Mouse (Mus musculus) midbrain, embryonic 12.5 days (tissue): ENCODE measurements around the gene Pbxip1. TPM values are rescaled to one million over a fixed set of nuclear protein-coding genes. Genes with fewer than 3 reads are reported as not detected.

Experiments
- ATAC-seq: fragments of 200-750 bp; cut with Nextera tagmentation; 2 replicates; pipeline ENCODE4 v1.8.0; 2017; ENCODE audit warnings: low read depth, moderate TSS enrichment, moderate library complexity; ENCODE audit not compliant: low FRiP score
- H3K27ac ChIP-seq: fragments of 300-500 bp; sonication (generic); replicated peaks from 2 replicates; pipeline ENCODE4 v1.5.1; 2016; ENCODE audit warnings: mild to moderate bottlenecking
- H3K27me3 ChIP-seq: fragments of 300-500 bp; sonication (generic); 2 replicates; pipeline ENCODE4 v1.6.1; 2016; ENCODE audit warnings: mild to moderate bottlenecking
- H3K36me3 ChIP-seq: fragments of 300-500 bp; sonication (generic); 2 replicates; pipeline ENCODE4 v1.6.1; 2016
- H3K4me1 ChIP-seq: fragments of 300-500 bp; sonication (generic); 2 replicates; pipeline ENCODE4 v1.6.1; 2016
- H3K4me2 ChIP-seq: fragments of 300-500 bp; sonication (generic); replicated peaks from 2 replicates; pipeline ENCODE4 v1.6.1; 2016; ENCODE audit warnings: mild to moderate bottlenecking, moderate library complexity
- H3K4me3 ChIP-seq: fragments of 300-500 bp; sonication (generic); 2 replicates; pipeline ENCODE4 v1.5.1; 2016; ENCODE audit warnings: mild to moderate bottlenecking
- H3K9ac ChIP-seq: fragments of 300-500 bp; sonication (generic); replicated peaks from 2 replicates; pipeline ENCODE4 v1.6.1; 2016; ENCODE audit warnings: mild to moderate bottlenecking, moderate library complexity
- H3K9me3 ChIP-seq: fragments of 300-500 bp; sonication (generic); 2 replicates; pipeline ENCODE4 v1.6.1; 2016; ENCODE audit warnings: mild to moderate bottlenecking
- WGBS: fragments of 180-500 bp; shearing (Covaris S2); methylation state at CpG from one replicate; pipeline ENCODE4 v1.1.7; 2016; 5-methylcytosine and 5-hydroxymethylcytosine counted together
- polyA plus RNA-seq: library from polyadenylated mRNA; unstranded; fragments of >200 nt; fragmentation: Nextera tagmentation; extraction: Ambion mirVana; gene quantifications from 2 replicates; pipeline ENCODE4 v1.2.1, GENCODE M21; 2016

Pbxip1 gene
- polyA plus RNA-seq, 1 experiment from 2014 or later = 17.9 TPM

DNA sequence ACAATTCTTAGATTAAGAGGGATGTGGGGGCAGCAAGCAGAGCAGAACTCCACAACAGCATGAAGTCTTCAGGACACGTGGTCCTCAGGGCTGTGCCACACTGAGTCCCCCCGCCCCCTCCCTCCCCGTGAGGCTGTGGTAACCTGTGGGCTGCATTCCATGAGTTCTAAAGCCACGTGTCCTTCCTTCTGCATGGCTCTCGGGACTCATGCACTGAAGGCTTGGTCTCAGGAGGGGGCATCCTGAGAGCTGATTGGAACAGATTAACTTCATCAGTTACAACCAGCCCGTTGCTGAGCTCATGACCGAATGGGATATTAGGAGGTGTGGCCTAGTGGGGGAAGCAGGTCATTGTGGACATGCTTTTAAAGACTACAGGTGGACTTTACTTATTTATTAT lies 63.2 kb downstream of the Pbxip1 start:
- Histone ChIP-seq H3K27me3 (no peaks in the 10 kb centered on the region), H3K4me1 (no peaks in the 10 kb centered on the region), H3K4me2 (no peak overlapping the region), H3K4me3 (no peak overlapping the region), H3K9me3 (0 out of 2 replicates have a peak, but pooled peaks cover 1% of the 10 kb centered on the region), H3K27ac (no peak overlapping the region), H3K9ac (no peak overlapping the region), H3K36me3 (no peaks in the 10 kb centered on the region)
- 44% methylated on average over 7 of the region's 7 CpGs for WGBS
- no peak for ATAC-seq

Other genes with a start within 250 kb of the Pbxip1 start
- gene Gba, start 233.8 kb upstream of the Pbxip1 start, polyA plus RNA-seq = 42.4 and 45.8 TPM in 2 replicates
- gene Thbs3, start 221.5 kb upstream of the Pbxip1 start, polyA plus RNA-seq = 105 and 107 TPM in 2 replicates
- gene Mtx1, start 209.6 kb upstream of the Pbxip1 start, polyA plus RNA-seq = 183 and 185 TPM in 2 replicates
- 3.8 and 5.2 TPM in 2 replicates for gene Muc1, start 207.6 kb upstream of the Pbxip1 start, polyA plus RNA-seq
- 253 and 255 TPM in 2 replicates for gene Krtcap2, start 190.7 kb upstream of the Pbxip1 start, polyA plus RNA-seq
- 25.1 and 25.5 TPM in 2 replicates for gene Trim46, start 190.4 kb upstream of the Pbxip1 start, polyA plus RNA-seq
- 72.2 and 76.1 TPM in 2 replicates for gene Dpm3, start 177.3 kb upstream of the Pbxip1 start, polyA plus RNA-seq
- gene Slc50a1, start 166.1 kb upstream of the Pbxip1 start, polyA plus RNA-seq = 38.1 and 39.6 TPM in 2 replicates
- 9.5 and 11.0 TPM in 2 replicates for gene Efna1, start 155.6 kb upstream of the Pbxip1 start, polyA plus RNA-seq
- gene Efna3, start 113.7 kb upstream of the Pbxip1 start, polyA plus RNA-seq = 10.7 and 11.1 TPM in 2 replicates
- gene Efna4, start 98.7 kb upstream of the Pbxip1 start, polyA plus RNA-seq = 16.8 and 17.3 TPM in 2 replicates
- 35.0 and 37.0 TPM in 2 replicates for gene Adam15, start 86.7 kb upstream of the Pbxip1 start, polyA plus RNA-seq
- 0.22 and 0.29 TPM in 2 replicates for gene Dcst2, start 74.7 kb upstream of the Pbxip1 start, polyA plus RNA-seq
- 0.20 and 0.65 TPM in 2 replicates for gene Dcst1, start 71.5 kb upstream of the Pbxip1 start, polyA plus RNA-seq
- gene Zbtb7b, start 41.9 kb upstream of the Pbxip1 start, polyA plus RNA-seq = 0.63 and 0.71 TPM in 2 replicates
- 1.1 and 1.5 TPM in 2 replicates for gene Lenep, start 33.9 kb upstream of the Pbxip1 start, polyA plus RNA-seq
- 34.4 and 34.7 TPM in 2 replicates for gene Flad1, start 24.8 kb upstream of the Pbxip1 start, polyA plus RNA-seq
- 291 and 306 TPM in 2 replicates for gene Cks1b, start 18.3 kb upstream of the Pbxip1 start, polyA plus RNA-seq
- 33.0 and 43.5 TPM in 2 replicates for gene Shc1, start 18.3 kb upstream of the Pbxip1 start, polyA plus RNA-seq
- gene Pygo2, start 6.5 kb upstream of the Pbxip1 start, polyA plus RNA-seq = 52.5 and 58.3 TPM in 2 replicates
- gene Pmvk, start 17.8 kb downstream of the Pbxip1 start, polyA plus RNA-seq = 73.7 and 77.9 TPM in 2 replicates
- 1.8 and 3.0 TPM in 2 replicates for gene Kcnn3, start 83.5 kb downstream of the Pbxip1 start, polyA plus RNA-seq